Mouse (Mus musculus) CH12.LX (cell line): Measurements from ENCODE around the gene Cacna1c. TPM values are rescaled to one million over a fixed set of nuclear protein-coding genes. Genes with fewer than 3 reads are reported as not detected.

Experiments
- DNase-seq: peaks from one replicate; pipeline ENCODE4 v3.0.0-alpha.2; 2013; ENCODE audit errors: extremely low read depth
- H3K27ac ChIP-seq: 2 replicates; pipeline ENCODE4 v1.5.1; 2012; ENCODE audit warnings: low read depth, mild to moderate bottlenecking, control low read depth, moderate library complexity; ENCODE audit not compliant: insufficient read depth
- H3K27me3 ChIP-seq: replicated peaks from 2 replicates; pipeline ENCODE3; 2012; ENCODE audit warnings: inconsistent platforms
- H3K36me3 ChIP-seq, 2 experiments: replicated peaks in 1 of 2; 2 replicates each; pipeline versions ENCODE3 to v1.6.1; 2012; ENCODE audit warnings: inconsistent platforms in 1 of 2, low read length in 1 of 2, mild to moderate bottlenecking in 1 of 2, mixed read lengths in 1 of 2, moderate library complexity in 1 of 2; ENCODE audit not compliant: control insufficient read depth in 1 of 2, insufficient read depth in 1 of 2
- H3K4me1 ChIP-seq, 2 experiments: 2 replicates each; pipeline ENCODE4 v1.6.1; 2012; ENCODE audit warnings: inconsistent platforms in 1 of 2, moderate library complexity in 1 of 2; ENCODE audit not compliant: insufficient read depth in 2 of 2, control insufficient read depth in 1 of 2
- H3K4me2 ChIP-seq: 2 replicates; pipeline ENCODE4 v1.6.1; 2012; ENCODE audit warnings: low read depth, mild to moderate bottlenecking, control low read depth; ENCODE audit not compliant: poor library complexity, insufficient read depth, severe bottlenecking
- H3K4me3 ChIP-seq, 3 experiments: fragments of 150-350 bp in 1 of 3; sonication (generic) in 1 of 3; replicated peaks in 1 of 3; 2 replicates each; pipeline versions ENCODE3 to v1.5.1; 2011 to 2012; ENCODE audit warnings: low read depth in 2 of 3, low read length in 2 of 3, mild to moderate bottlenecking in 2 of 3, moderate library complexity in 2 of 3, control low read depth in 1 of 3, improper control_type of control experiment in 1 of 3, inconsistent platforms in 1 of 3, mixed read lengths in 1 of 3; ENCODE audit not compliant: poor library complexity in 1 of 3
- H3K79me2 ChIP-seq: replicated peaks from 2 replicates; pipeline ENCODE4 v1.6.1; 2012; ENCODE audit warnings: mild to moderate bottlenecking, moderate library complexity; ENCODE audit not compliant: control insufficient read depth, poor library complexity, insufficient read depth, severe bottlenecking; ENCODE audit errors: extremely low read depth
- H3K9ac ChIP-seq: 2 replicates; pipeline ENCODE4 v1.6.1; 2012; ENCODE audit warnings: low read depth, mild to moderate bottlenecking, control low read depth, moderate library complexity; ENCODE audit not compliant: insufficient read depth
- H3K9me3 ChIP-seq: replicated peaks from 2 replicates; pipeline ENCODE3; 2012; ENCODE audit warnings: low read length, inconsistent platforms, mixed read lengths
- BHLHE40 ChIP-seq: IDR thresholded peaks from 2 replicates; pipeline ENCODE4 v1.6.1; 2011; ENCODE audit warnings: mild to moderate bottlenecking, low read depth, low read length, improper control_type of control experiment
- CHD1 ChIP-seq: IDR thresholded peaks from 2 replicates; pipeline ENCODE4 v1.6.1; 2012; ENCODE audit warnings: low read depth, low read length, improper control_type of control experiment, inconsistent platforms
- CTCF ChIP-seq, 2 experiments: IDR thresholded peaks in 1 of 2; conservative IDR thresholded peaks in 1 of 2; 2 replicates each; pipeline ENCODE4 v1.5.1; 2011 to 2012; ENCODE audit warnings: low read depth in 2 of 2, low read length in 2 of 2, improper control_type of control experiment in 1 of 2, inconsistent platforms in 1 of 2, mild to moderate bottlenecking in 1 of 2, moderate library complexity in 1 of 2
- E2F4 ChIP-seq: IDR thresholded peaks from 2 replicates; pipeline ENCODE4 v1.6.1; 2011; ENCODE audit warnings: low read depth, low read length, improper control_type of control experiment; ENCODE audit not compliant: insufficient replicate concordance
- HCFC1 ChIP-seq: IDR thresholded peaks from 2 replicates; pipeline ENCODE4 v1.6.1; 2012; ENCODE audit warnings: low read depth, mild to moderate bottlenecking, inconsistent platforms, low read length, improper control_type of control experiment
- IRF4 ChIP-seq: IDR thresholded peaks from 2 replicates; pipeline ENCODE4 v1.6.1; 2014; ENCODE audit warnings: low read depth, mild to moderate bottlenecking, inconsistent platforms, low read length, improper control_type of control experiment
- JUN ChIP-seq: IDR thresholded peaks from 2 replicates; pipeline ENCODE4 v1.6.1; 2011; ENCODE audit warnings: low read depth, mild to moderate bottlenecking, low read length, improper control_type of control experiment, moderate library complexity; ENCODE audit not compliant: insufficient read depth
- MAFK ChIP-seq: IDR thresholded peaks from 2 replicates; pipeline ENCODE4 v1.6.1; 2011; ENCODE audit warnings: low read length, improper control_type of control experiment; ENCODE audit not compliant: insufficient replicate concordance
- MAX ChIP-seq: IDR thresholded peaks from 2 replicates; pipeline ENCODE4 v1.6.1; 2011; ENCODE audit warnings: low read length, improper control_type of control experiment
- NRF1 ChIP-seq: IDR thresholded peaks from 2 replicates; pipeline ENCODE4 v1.6.1; 2014; ENCODE audit warnings: low read depth, mild to moderate bottlenecking, inconsistent platforms, low read length, improper control_type of control experiment, moderate library complexity
- PAX5 ChIP-seq: IDR thresholded peaks from 2 replicates; pipeline ENCODE4 v1.6.1; 2012; ENCODE audit warnings: low read length, inconsistent platforms, mixed read lengths
- POLR2AphosphoS2 ChIP-seq: IDR thresholded peaks from 2 replicates; pipeline ENCODE4 v1.6.1; 2011; ENCODE audit warnings: low read depth, low read length, improper control_type of control experiment
- RAD21 ChIP-seq: IDR thresholded peaks from 2 replicates; pipeline ENCODE4 v1.6.1; 2011; ENCODE audit warnings: low read depth, mild to moderate bottlenecking, low read length, improper control_type of control experiment, moderate library complexity
- SIN3A ChIP-seq: IDR thresholded peaks from 2 replicates; pipeline ENCODE4 v1.6.1; 2012; ENCODE audit warnings: low read length, improper control_type of control experiment, inconsistent platforms
- SMC3 ChIP-seq: IDR thresholded peaks from 2 replicates; pipeline ENCODE4 v1.6.1; 2011; ENCODE audit warnings: low read depth, low read length, improper control_type of control experiment
- TBP ChIP-seq: conservative IDR thresholded peaks from 2 replicates; pipeline ENCODE4 v1.6.1; 2011; ENCODE audit warnings: low read depth, low read length, improper control_type of control experiment
- TCF12 ChIP-seq: IDR thresholded peaks from 2 replicates; pipeline ENCODE4 v1.6.1; 2014; ENCODE audit warnings: low read depth, mild to moderate bottlenecking, inconsistent platforms, low read length, improper control_type of control experiment
- UBTF ChIP-seq: IDR thresholded peaks from 2 replicates; pipeline ENCODE4 v1.6.1; 2012; ENCODE audit warnings: low read depth, mild to moderate bottlenecking, inconsistent platforms, low read length, improper control_type of control experiment, moderate library complexity
- ZKSCAN1 ChIP-seq: IDR thresholded peaks from 2 replicates; pipeline ENCODE4 v1.6.1; 2012; ENCODE audit warnings: low read depth, inconsistent platforms, low read length, improper control_type of control experiment, borderline replicate concordance
- ZMIZ1 ChIP-seq: IDR thresholded peaks from 2 replicates; pipeline ENCODE4 v1.6.1; 2012; ENCODE audit warnings: low read depth, mild to moderate bottlenecking, inconsistent platforms, low read length, improper control_type of control experiment
- ZNF384 ChIP-seq: IDR thresholded peaks from 2 replicates; pipeline ENCODE4 v1.6.1; 2012; ENCODE audit warnings: low read depth, low read length, improper control_type of control experiment, inconsistent platforms
- dilution Hi-C: fragments of 300-500 bp; cut with MboI; formaldehyde crosslinking; loops from 2 replicates; pipeline ENCODE4 v1.14.3; 2020; ENCODE audit warnings: low sequenced_read_pairs; ENCODE audit not compliant: extremely low pct_unique_long_range_greater_than_20kb, extremely low pct_ligation_motif_present
- in situ Hi-C: fragments of 300-500 bp; cut with MboI; formaldehyde crosslinking; loops from 3 replicates; pipeline ENCODE4 v1.14.3; 2019; ENCODE audit warnings: low sequenced_read_pairs, low pct_ligation_motif_present, low pct_unique_long_range_greater_than_20kb, mixed read lengths
- polyA plus RNA-seq: library from polyadenylated mRNA; unstranded; fragments of >175 nt; gene quantifications from 2 replicates; pipeline ENCODE4 v1.2.1, GENCODE M21; 2012; ENCODE audit warnings: low read depth; ENCODE audit not compliant: insufficient read length
- total RNA-seq, 2 experiments: library from RNA; depleted of rRNA; stranded (reverse); fragments of 300-350 nt in 1 of 2; fragments of >200 nt in 1 of 2; gene quantifications; 2 replicates each; pipeline ENCODE4 v1.2.3; 2012 to 2014

Cacna1c gene
- total and polyA plus RNA-seq, 3 experiments: 0.04 TPM; not detected in 2

GRCm38 (mm10) chr6:119035361-119035760 lies 160.9 kb downstream of the Cacna1c start:
- H3K9me3 ChIP-seq: peaks cover 2% of the 10 kb centered on the region
- in situ Hi-C loops: no loop called here
- H3K79me2 ChIP-seq: no peaks in the 10 kb centered on the region
- H3K27me3 ChIP-seq: peaks cover 85% of the 10 kb centered on the region
- DNase-seq: no peak
- H3K4me1 ChIP-seq: no peaks in the 10 kb centered on the region
- dilution Hi-C loops: no loop called here
- no peak overlapping the region for H3K4me3 ChIP-seq
- TF ChIP-seq ZNF384: no peak
- no peak for TF ChIP-seq IRF4
- TF ChIP-seq ZMIZ1: no peak
- TF ChIP-seq, all 38 proteins: peak for 0
- Histone ChIP-seq H3K27ac (no peak overlapping the region), H3K36me3 (no peaks in the 10 kb centered on the region), H3K9ac (no peak overlapping the region), H3K4me2 (no peak overlapping the region)

- H3K9ac ChIP-seq: no peak overlapping the region
- no peak overlapping the region for H3K27ac ChIP-seq
- no peak overlapping the region for H3K4me3 ChIP-seq
- H3K79me2 ChIP-seq: no peaks in the 10 kb centered on the region
- in situ Hi-C loops: no loop called here
- no peak for DNase-seq
- TF ChIP-seq TBP (no peak), E2F4 (no peak), NRF1 (no peak), MAX (no peak), TCF12 (no peak), ZKSCAN1 (no peak), PAX5 (no peak), CHD1 (no peak), MAFK (no peak), RAD21 (no peak), SIN3A (no peak), POLR2AphosphoS2 (no peak), HCFC1 (no peak)
- TF ChIP-seq, all 38 proteins: peak for 0
- Histone ChIP-seq H3K4me1 (no peaks in the 10 kb centered on the region), H3K36me3 (no peaks in the 10 kb centered on the region), H3K4me2 (no peak overlapping the region), H3K27me3 (peaks cover 85% of the 10 kb centered on the region), H3K9me3 (peaks cover 2% of the 10 kb centered on the region)
- dilution Hi-C loops: no loop called here
These were observed 161.3 kb downstream of the Cacna1c start for GRCm38 (mm10) chr6:119034947-119035346.

- Histone ChIP-seq H3K36me3 (no peaks in the 10 kb centered on the region), H3K4me3 (no peak overlapping the region), H3K27ac (no peak overlapping the region), H3K27me3 (peaks cover 84% of the 10 kb centered on the region), H3K4me2 (no peak overlapping the region), H3K79me2 (no peaks in the 10 kb centered on the region)
- dilution Hi-C loops: no loop called here
- in situ Hi-C loops: no loop called here
- no peak for TF ChIP-seq JUN
- no peak for TF ChIP-seq SMC3
- TF ChIP-seq BHLHE40: no peak
- no peak for TF ChIP-seq CTCF (conservative IDR thresholded peaks at IDR 0.05 in 1 of 2, IDR thresholded peaks at IDR 0.05 in 1 of 2; ENCODE audit: low read depth in 2 of 2, low read length in 2 of 2)
- TF ChIP-seq IRF4: no peak
- TF ChIP-seq UBTF: no peak
- TF ChIP-seq, all 38 proteins: peak for 0
- Histone ChIP-seq H3K4me1 (no peaks in the 10 kb centered on the region), H3K9ac (no peak overlapping the region), H3K9me3 (no peaks in the 10 kb centered on the region)
- no peak for DNase-seq
These were observed 168.3 kb downstream of the Cacna1c start for GRCm38 (mm10) chr6:119027880-119028279.
